Mouse (Mus musculus): ENCODE measurements around the gene Flnc. TPM values are rescaled to one million over a fixed set of nuclear protein-coding genes. Genes with fewer than 3 reads are reported as not detected.

The Flnc gene
- polyA plus RNA-seq, 1 experiment from 2014 or later = 2.5 TPM

- Histone ChIP-seq H3K27me3 (ENCODE audit: control insufficient read depth, insufficient read depth, low read length) (peaks cover 24% of the 10 kb centered on the region), H3K4me1 (ENCODE audit: control insufficient read depth, insufficient read depth, low read length) (peaks cover 7% of the 10 kb centered on the region), H3K9me3 (ENCODE audit: control insufficient read depth, low read length) (no peaks in the 10 kb centered on the region), H3K4me3 (ENCODE audit: low read depth, low read length) (peak overlapping the region; percentile 40), H3K27ac (ENCODE audit: low read depth, low read length) (no peak overlapping the region), H3K4me2 (peak overlapping the region; percentile 60), H3K36me3 (ENCODE audit: control insufficient read depth, insufficient read depth, low read length) (no peaks in the 10 kb centered on the region), H3K9ac (ENCODE audit: low read length) (no peak overlapping the region)
- WGBS = 26% methylated on average over 8 of the region's 8 CpGs
- no peak; the same call in 1 of the 2 replicates for ATAC-seq (ENCODE audit: low FRiP score)
- no peak for DNase-seq (ENCODE audit: low spot score, missing footprints)
Observed at GRCm38 (mm10) chr6:29506834-29507233, 73.8 kb downstream of the Flnc start.

GRCm38 (mm10) chr6:29507447-29508309 lies 74.6 kb downstream of the Flnc start, which contains the start of gene Kcp:
Gene Kcp (minus strand): TSS chr6:29507952.
- H3K4me3 ChIP-seq (ENCODE audit: low read depth, low read length) = peak within 1 kb of the TSS; percentile 40
- H3K27me3 ChIP-seq (ENCODE audit: control insufficient read depth, insufficient read depth, low read length) = peaks cover 24% of the 10 kb centered on the region
- peaks cover 7% of the 10 kb centered on the region for H3K4me1 ChIP-seq (ENCODE audit: control insufficient read depth, insufficient read depth, low read length)
- 1% methylated on average over 44 of the region's 47 CpGs for WGBS
- H3K36me3 ChIP-seq (ENCODE audit: control insufficient read depth, insufficient read depth, low read length) = no peaks in the 10 kb centered on the region
- peak; percentile 63 for ATAC-seq (ENCODE audit: low FRiP score)
- DNase-seq (ENCODE audit: low spot score, missing footprints) = peak; percentile 95
- H3K27ac ChIP-seq (ENCODE audit: low read depth, low read length) = no peak within 1 kb of the TSS
- peak within 1 kb of the TSS; percentile 57 for H3K9ac ChIP-seq (ENCODE audit: low read length)
- no peaks in the 10 kb centered on the region for H3K9me3 ChIP-seq (ENCODE audit: control insufficient read depth, low read length)
- peak within 1 kb of the TSS; percentile 60 for H3K4me2 ChIP-seq

- Histone ChIP-seq H3K9me3 (ENCODE audit: control insufficient read depth, low read length) (no peaks in the 10 kb centered on the region), H3K4me1 (ENCODE audit: control insufficient read depth, insufficient read depth, low read length) (peaks cover 14% of the 10 kb centered on the region), H3K4me3 (ENCODE audit: low read depth, low read length) (no peak overlapping the region), H3K27me3 (ENCODE audit: control insufficient read depth, insufficient read depth, low read length) (peaks cover 24% of the 10 kb centered on the region), H3K4me2 (no peak overlapping the region), H3K36me3 (ENCODE audit: control insufficient read depth, insufficient read depth, low read length) (no peaks in the 10 kb centered on the region), H3K9ac (ENCODE audit: low read length) (no peak overlapping the region), H3K27ac (ENCODE audit: low read depth, low read length) (no peak overlapping the region)
- DNase-seq (ENCODE audit: low spot score, missing footprints) = no peak
- ATAC-seq (ENCODE audit: low FRiP score) = no peak
- WGBS = 47% methylated on average over 2 of the region's 2 CpGs
Observed at GRCm38 (mm10) chr6:29509086-29509485, 76.0 kb downstream of the Flnc start.

Small RNA genes lying within 50 kb of the gene (microRNA-seq; reads per million reads assigned to microRNA genes)
- gene Gm26220 = 0.57 reads per million
- not detected for gene Gm44354

Other genes with a start within 250 kb of the Flnc start
- gene Impdh1, start 216.9 kb upstream of the Flnc start, polyA plus RNA-seq (2014; fragmentation: Nextera tagmentation; extraction: Ambion mirVana) = 36.9 and 42.0 TPM in 2 replicates
- 30.1 and 30.5 TPM in 2 replicates for gene Hilpda, start 160.8 kb upstream of the Flnc start, polyA plus RNA-seq (2014; fragmentation: Nextera tagmentation; extraction: Ambion mirVana)
- 0.41 and 0.79 TPM in 2 replicates for gene Fam71f2, start 153.7 kb upstream of the Flnc start, polyA plus RNA-seq (2014; fragmentation: Nextera tagmentation; extraction: Ambion mirVana)
- gene Fam71f1, start 114.1 kb upstream of the Flnc start, polyA plus RNA-seq (2014; fragmentation: Nextera tagmentation; extraction: Ambion mirVana) = not detected in 2 replicates
- gene Calu, start 85.2 kb upstream of the Flnc start, polyA plus RNA-seq (2014; fragmentation: Nextera tagmentation; extraction: Ambion mirVana) = 265 and 278 TPM in 2 replicates
- 0.19 and 0.25 TPM in 2 replicates for gene Opn1sw, start 44.8 kb upstream of the Flnc start, polyA plus RNA-seq (2014; fragmentation: Nextera tagmentation; extraction: Ambion mirVana)
- gene Ccdc136, start 36.9 kb upstream of the Flnc start, polyA plus RNA-seq (2014; fragmentation: Nextera tagmentation; extraction: Ambion mirVana) = 20.5 and 22.4 TPM in 2 replicates
- 178 and 199 TPM in 2 replicates for gene Atp6v1f, start 34.5 kb downstream of the Flnc start, polyA plus RNA-seq (2014; fragmentation: Nextera tagmentation; extraction: Ambion mirVana)
- 0.20 and 0.25 TPM in 2 replicates for gene Atp6v1fnb, start 38.2 kb downstream of the Flnc start, polyA plus RNA-seq (2014; fragmentation: Nextera tagmentation; extraction: Ambion mirVana)
- gene Kcp, start 74.7 kb downstream of the Flnc start, polyA plus RNA-seq (2014; fragmentation: Nextera tagmentation; extraction: Ambion mirVana) = 5.6 and 6.8 TPM in 2 replicates
- 1.2 and 1.6 TPM in 2 replicates for gene Irf5, start 93.4 kb downstream of the Flnc start, polyA plus RNA-seq (2014; fragmentation: Nextera tagmentation; extraction: Ambion mirVana)
- gene Tnpo3, start 176.6 kb downstream of the Flnc start, polyA plus RNA-seq (2014; fragmentation: Nextera tagmentation; extraction: Ambion mirVana) = 120 and 127 TPM in 2 replicates